Mouse (Mus musculus) spleen, postnatal 14 days (tissue): ENCODE data around the gene Ccdc3.
"Not testable (repeated sequence)": the region's sequence is repeated elsewhere in the genome, so short reads cannot be mapped to it uniquely, and the experiment has no call there.

ENCODE experiments used
- DNase-seq, 2 experiments: peaks; one replicate each; pipeline ENCODE4 v3.0.0; 2021 to 2022; ENCODE audit warnings: low spot score in 2 of 2

The Ccdc3 gene

DNA sequence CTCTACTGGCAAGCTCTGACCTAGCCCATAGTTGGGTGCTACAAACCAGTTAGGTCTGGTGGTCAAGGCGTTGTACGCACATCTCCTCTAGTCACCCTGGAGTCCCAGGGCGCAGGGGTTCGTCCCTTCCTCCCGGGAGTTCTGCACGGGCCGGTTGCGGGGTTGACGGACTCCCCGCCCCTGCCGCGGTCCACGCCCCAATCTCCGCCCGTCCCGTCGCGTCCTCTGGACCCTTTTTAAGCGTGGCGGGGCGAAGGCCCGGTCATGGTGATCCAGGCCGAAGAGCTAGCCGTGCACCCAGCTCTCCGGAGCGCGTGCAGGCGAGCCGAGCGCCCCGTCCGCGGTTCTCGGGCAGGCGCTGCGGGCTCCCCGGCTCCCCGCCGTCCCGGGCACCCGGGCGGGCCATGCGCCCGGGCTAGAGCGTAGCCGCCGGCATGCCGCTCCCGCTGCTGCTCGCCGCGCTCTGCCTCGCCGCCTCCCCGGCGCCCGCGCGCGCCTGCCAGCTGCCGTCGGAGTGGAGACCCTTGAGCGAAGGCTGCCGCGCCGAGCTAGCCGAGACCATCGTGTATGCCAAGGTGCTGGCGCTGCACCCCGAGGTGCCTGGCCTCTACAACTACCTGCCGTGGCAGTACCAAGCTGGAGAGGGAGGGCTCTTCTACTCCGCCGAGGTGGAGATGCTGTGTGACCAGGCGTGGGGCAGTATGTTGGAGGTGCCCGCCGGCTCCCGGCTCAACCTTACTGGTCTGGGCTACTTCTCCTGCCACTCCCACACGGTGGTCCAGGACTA lies at the start of gene Ccdc3:
Gene Ccdc3 (plus strand): TSS at position 277 of the 787 bp plus-strand sequence.
- no peak for DNase-seq

GRCm38 (mm10) chr2:5090385-5090784 lies 47.2 kb upstream of the Ccdc3 start:
- DNase-seq = not testable (repeated sequence)

DNA sequence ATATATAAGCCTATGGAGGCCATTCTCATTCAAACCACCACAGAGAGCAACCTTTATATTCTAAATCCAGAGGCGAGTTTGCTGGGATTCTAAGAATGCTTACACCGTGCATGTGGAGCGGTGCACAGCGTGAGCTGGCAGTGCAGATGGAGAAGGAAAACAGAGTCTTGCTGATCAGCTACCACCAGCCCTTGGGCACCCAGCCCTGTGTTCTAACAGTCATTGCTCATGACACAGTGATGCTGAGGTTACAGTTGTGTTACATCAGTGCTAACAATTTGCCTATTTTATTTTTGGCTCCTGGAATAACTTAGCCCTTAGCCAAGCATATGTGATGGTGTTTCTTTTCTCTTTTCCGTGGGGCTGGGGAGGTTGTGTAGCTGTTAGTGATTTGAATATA lies 42.7 kb upstream of the Ccdc3 start:
- DNase-seq = no peak

GRCm38 (mm10) chr2:5095316-5095715 lies 42.3 kb upstream of the Ccdc3 start:
- DNase-seq = no peak

GRCm38 (mm10) chr2:5097786-5098445 lies 39.7 kb upstream of the Ccdc3 start:
- DNase-seq = no peak

GRCm38 (mm10) chr2:5099176-5099575 lies 38.4 kb upstream of the Ccdc3 start:
- DNase-seq = no peak

DNA sequence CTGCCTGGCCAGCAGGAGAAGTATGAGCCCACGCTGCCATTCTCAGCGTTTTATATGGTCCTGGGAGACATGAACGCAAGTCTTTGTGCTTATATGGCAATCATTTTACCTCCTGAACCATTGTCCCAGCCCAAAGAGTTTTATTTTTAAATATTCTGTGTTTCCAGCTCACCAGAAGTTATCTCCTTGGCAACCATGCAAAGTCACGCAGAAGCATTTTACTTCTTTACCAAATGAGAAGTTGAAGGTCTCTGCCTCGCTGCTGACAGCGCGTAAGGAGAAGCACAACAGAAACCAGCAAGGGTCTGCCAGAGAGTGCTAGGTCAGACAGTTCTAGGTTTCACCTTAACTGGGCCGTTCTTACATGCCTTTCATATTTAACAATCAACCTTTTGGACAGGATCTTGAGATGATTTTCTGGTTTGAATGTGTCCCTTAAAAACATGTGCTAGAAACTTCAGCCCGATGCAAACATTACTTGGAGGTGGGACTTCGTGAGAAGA lies 35.8 kb upstream of the Ccdc3 start:
- DNase-seq = no peak

DNA sequence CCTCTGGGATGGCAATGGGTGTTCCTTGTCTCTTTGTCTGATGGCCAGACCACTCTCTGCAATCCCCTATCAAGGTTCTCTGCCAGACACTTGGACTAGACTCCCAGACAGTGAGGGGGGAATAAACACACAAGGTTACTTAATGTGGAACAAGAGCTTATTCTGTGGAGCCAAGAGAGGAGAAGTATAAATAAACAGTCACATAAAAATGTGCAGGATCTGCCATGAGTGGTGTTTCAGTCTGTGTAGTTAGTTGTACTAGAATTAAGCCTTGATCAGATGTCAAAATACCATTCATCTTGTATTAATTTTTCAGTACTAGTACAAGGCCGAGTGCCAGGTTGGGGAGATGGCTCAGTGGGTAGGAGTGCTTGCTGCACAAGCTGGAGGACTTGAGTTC lies 34.7 kb upstream of the Ccdc3 start:
- no peak for DNase-seq

- DNase-seq = no peak
Measured at GRCm38 (mm10) chr2:5112785-5113291, 24.7 kb upstream of the Ccdc3 start.

- no peak for DNase-seq
Measured at GRCm38 (mm10) chr2:5114386-5114785, 23.2 kb upstream of the Ccdc3 start.

- DNase-seq = no peak
Measured at GRCm38 (mm10) chr2:5116856-5117532, 20.6 kb upstream of the Ccdc3 start.

DNA sequence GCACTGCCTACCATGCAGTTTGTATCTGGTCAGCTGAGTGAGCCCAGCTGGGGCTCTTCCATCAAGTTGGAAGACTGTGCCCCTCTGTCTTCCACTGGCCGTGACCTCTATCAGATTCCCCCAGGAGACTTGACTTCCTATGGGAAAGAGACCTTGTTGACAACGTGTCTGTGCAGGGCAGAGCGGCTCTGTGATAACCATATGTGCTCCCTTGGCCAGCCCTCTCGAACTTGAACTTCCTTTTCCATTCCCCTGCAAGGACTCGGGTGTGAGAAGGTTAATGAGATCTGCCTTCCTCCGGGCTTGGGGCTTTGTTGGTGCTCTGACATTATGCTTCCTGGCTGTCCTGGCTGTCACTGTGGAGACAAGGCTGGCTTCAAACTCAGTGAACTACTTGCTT lies 12.1 kb upstream of the Ccdc3 start:
- no peak for DNase-seq

- no peak for DNase-seq
Measured at GRCm38 (mm10) chr2:5127369-5127768, 10.2 kb upstream of the Ccdc3 start.

DNA sequence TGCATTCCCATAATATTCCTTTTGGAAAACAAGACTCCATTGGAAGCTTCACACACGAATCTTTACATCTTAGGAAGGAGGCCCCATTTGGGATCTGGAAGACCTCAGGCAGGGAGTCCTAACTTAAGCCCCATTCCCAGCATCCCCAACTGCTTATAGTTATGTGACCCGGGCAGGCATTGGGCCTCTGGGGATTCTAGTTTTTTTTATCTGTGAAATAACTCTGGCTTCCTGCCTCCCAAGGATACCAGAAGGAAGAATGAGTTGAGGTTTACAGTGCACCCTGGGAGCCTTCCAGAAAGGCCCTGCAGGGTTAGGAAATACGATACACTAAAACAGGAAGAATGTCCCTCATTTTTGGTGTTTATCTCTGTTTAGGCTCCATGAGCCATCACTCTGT lies 8.5 kb upstream of the Ccdc3 start:
- no peak for DNase-seq

GRCm38 (mm10) chr2:5132046-5132445 lies 5.5 kb upstream of the Ccdc3 start:
- no peak for DNase-seq

- no peak for DNase-seq
Measured at GRCm38 (mm10) chr2:5134959-5135743, 2.4 kb upstream of the Ccdc3 start.

- DNase-seq = no peak
Measured at GRCm38 (mm10) chr2:5139961-5140360, 2.4 kb downstream of the Ccdc3 start.

- DNase-seq = no peak
Measured at GRCm38 (mm10) chr2:5144446-5144845, 6.9 kb downstream of the Ccdc3 start.

- no peak for DNase-seq
Measured at GRCm38 (mm10) chr2:5147907-5148306, 10.3 kb downstream of the Ccdc3 start.

GRCm38 (mm10) chr2:5154711-5155110 lies 17.1 kb downstream of the Ccdc3 start:
- DNase-seq = no peak

DNA sequence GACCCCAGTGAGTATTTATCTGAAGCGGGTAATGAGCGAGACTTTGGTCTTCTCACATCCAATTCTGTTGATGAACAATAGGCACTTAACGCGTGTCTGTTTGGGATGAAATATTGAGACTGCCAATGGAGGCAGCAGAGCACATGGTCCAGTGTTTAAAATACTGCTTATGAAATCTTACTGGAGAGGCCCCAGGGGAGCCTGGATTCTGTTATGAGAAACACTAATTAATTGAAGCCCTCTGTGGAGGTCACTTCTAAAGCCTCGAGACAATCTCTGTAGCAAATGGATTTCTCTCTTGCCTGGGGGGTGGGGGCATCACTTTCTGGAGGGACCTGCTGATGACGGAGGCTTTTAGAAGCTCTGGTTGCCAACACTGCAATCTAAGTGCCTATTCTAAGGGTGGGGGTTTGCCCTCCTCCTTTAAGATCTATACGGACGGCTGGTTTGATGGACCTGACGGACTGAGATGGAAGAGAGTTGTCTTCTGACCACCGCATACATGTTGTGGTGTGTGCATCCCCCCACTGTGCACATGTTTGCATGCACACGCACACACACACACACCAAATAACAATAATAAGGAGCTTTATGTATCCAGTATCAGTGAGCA lies 22.8 kb downstream of the Ccdc3 start:
- DNase-seq = no peak
